Mouse (Mus musculus) olfactory bulb, adult 2 months (tissue): ENCODE measurements at regions not wholly inside any gene's neighbourhood (a gene's known extent, or its start where the extent isn't known, plus 50 kb on each side); places are given as distances from the start of the nearest gene placed in this dataset.

Source experiments
- H3K27ac ChIP-seq: fragments of 200-500 bp; 2 replicates; pipeline ENCODE4 v1.5.1; 2012; ENCODE audit warnings: low read depth, low read length; ENCODE audit not compliant: insufficient read depth
- H3K4me1 ChIP-seq: fragments of 200-500 bp; 2 replicates; pipeline ENCODE4 v1.6.1; 2012; ENCODE audit warnings: low read length; ENCODE audit not compliant: control insufficient read depth, insufficient read depth
- H3K4me3 ChIP-seq: fragments of 200-500 bp; 2 replicates; pipeline ENCODE4 v1.5.1; 2012; ENCODE audit warnings: mild to moderate bottlenecking, low read depth, low read length, moderate library complexity; ENCODE audit not compliant: insufficient read depth
- CTCF ChIP-seq: fragments of 200-500 bp; IDR thresholded peaks from 2 replicates; pipeline ENCODE4 v1.5.1; 2012; ENCODE audit warnings: low read depth, mild to moderate bottlenecking, low read length, moderate library complexity; ENCODE audit not compliant: insufficient read depth
- POLR2A ChIP-seq: fragments of 200-500 bp; IDR thresholded peaks from 2 replicates; pipeline ENCODE4 v1.6.1; 2012; ENCODE audit warnings: mild to moderate bottlenecking, low read depth, low read length, moderate library complexity; ENCODE audit not compliant: insufficient read depth
- WGBS: fragments of 180-500 bp; shearing (Covaris S2); methylation state at CpG from one replicate; pipeline ENCODE4 v1.1.7; 2018; 5-methylcytosine and 5-hydroxymethylcytosine counted together

GRCm38 (mm10) chr13:72816856-72817255 lies 188.2 kb downstream of the Irx2 start:
- TF ChIP-seq CTCF (no peak), POLR2A (no peak)
- Histone ChIP-seq H3K27ac (no peak overlapping the region), H3K4me3 (no peak overlapping the region), H3K4me1 (no peaks in the 10 kb centered on the region)
- WGBS = 35% methylated on average over 8 of the region's 8 CpGs

- WGBS = 53% methylated on average over 2 of the region's 2 CpGs
- Histone ChIP-seq H3K4me3 (no peak overlapping the region), H3K4me1 (no peaks in the 10 kb centered on the region), H3K27ac (no peak overlapping the region)
- TF ChIP-seq CTCF (no peak), POLR2A (no peak)
Measured at GRCm38 (mm10) chr13:72817521-72817920, 188.9 kb downstream of the Irx2 start.

DNA sequence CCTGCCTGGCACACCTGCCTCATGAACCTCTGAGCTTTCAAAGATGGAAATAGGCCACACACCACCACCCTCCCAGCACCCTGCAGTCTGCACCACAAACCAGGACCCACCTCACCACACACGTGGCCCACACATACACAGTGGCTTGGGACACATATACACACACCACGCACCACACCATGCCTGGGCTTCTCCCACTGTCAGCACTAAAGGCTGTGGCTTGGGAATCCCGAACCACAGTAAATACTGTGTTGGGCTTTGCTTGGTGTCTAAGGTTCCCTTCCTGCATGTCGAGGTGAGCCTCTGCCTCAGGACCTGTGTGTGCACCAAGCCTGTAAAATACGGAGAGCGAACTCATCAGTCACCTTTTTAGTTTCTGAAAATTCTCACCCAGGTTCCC lies 189.3 kb downstream of the Irx2 start:
- Histone ChIP-seq H3K27ac (no peak overlapping the region), H3K4me1 (no peaks in the 10 kb centered on the region), H3K4me3 (no peak overlapping the region)
- TF ChIP-seq POLR2A (no peak), CTCF (no peak)
- 36% methylated on average over 6 of the region's 6 CpGs for WGBS

DNA sequence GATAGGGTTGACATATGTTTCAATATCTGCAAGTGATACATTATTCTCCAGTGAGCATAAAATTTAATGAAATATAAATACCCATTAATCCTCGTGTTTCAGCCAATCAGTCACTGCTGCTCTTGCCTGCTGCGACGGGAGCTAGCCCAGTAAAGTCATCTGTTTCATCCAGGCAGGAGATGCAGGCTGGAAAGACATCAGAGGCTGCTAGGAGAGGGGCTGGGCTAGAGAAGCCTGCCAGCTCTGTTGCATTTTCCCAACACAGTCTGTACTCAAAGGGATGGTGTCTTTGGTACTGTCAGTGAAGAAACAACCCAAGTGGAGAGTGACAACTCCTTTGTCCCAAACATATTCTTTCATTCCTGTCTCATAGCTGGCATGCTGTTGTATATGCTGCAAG lies 198.0 kb downstream of the Irx2 start:
- 55% methylated on average over 3 of the region's 3 CpGs for WGBS
- Histone ChIP-seq H3K4me1 (no peaks in the 10 kb centered on the region), H3K4me3 (no peak overlapping the region), H3K27ac (no peak overlapping the region)
- TF ChIP-seq POLR2A (no peak), CTCF (no peak)

DNA sequence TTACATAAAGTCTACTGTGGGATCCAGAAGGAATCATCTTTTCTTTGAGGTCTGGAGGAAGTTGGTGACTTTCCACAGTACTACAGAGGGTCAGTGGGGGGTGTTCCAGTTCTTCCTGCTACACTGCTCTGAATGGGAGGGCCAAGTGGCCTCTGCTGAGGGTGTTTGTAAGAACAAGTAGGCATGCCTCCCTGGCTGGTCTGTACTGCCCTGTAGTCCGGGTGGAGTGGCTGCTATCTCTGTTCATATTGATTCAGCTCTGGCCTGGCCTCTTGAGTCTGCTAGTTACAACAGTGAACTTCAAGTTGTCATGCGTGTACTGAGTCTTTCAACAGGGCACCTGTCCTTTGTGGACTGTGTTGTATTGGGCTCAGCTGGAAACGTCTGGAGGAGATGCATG lies 200.7 kb downstream of the Irx2 start:
- Histone ChIP-seq H3K27ac (no peak overlapping the region), H3K4me1 (no peaks in the 10 kb centered on the region), H3K4me3 (no peak overlapping the region)
- 80% methylated on average over 3 of the region's 3 CpGs for WGBS
- TF ChIP-seq CTCF (no peak), POLR2A (no peak)

DNA sequence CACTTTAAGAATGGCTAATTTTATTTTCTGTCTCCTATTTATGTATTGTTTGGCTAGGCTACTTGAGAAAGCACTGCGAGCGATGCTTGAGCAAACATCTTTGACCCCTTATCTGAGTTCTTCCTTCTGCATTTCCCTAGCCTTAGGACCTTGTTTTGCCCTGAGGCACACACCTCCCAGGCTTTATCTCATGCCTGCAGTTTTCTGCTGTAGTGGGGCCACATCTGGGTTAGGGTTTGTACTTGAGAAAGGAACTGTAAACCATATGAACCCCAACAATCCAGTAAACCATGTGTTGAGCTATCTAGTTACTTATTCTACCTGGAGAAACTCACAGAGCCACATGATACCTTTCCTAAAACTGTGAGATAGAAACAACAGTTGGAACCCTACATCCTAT lies 204.7 kb downstream of the Irx2 start:
- 92% methylated on average over 2 of the region's 2 CpGs for WGBS
- H3K4me1 ChIP-seq = no peaks in the 10 kb centered on the region
- no peak for TF ChIP-seq CTCF
- no peak for TF ChIP-seq POLR2A
- no peak overlapping the region for H3K27ac ChIP-seq
- no peak overlapping the region for H3K4me3 ChIP-seq

DNA sequence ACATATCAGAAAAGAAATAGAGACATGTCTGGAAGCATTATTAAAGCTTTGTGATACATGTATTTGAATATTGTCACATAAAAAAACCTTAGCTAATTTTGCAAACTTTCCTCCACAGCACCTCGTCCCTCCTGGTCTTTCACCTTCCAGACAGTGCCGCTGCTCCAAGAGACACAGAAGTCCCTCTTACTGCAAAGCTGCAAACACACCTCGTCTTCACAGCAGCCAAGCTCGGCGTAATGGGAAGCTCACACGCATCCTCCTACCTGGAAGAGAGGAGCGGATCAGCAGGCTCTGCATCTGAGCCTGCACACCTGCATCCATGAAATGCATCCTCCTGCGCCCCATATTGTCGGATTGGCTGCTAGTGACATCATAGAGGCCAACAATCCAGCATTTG lies 208.4 kb downstream of the Irx2 start:
- no peak for TF ChIP-seq CTCF
- no peak overlapping the region for H3K4me3 ChIP-seq
- no peaks in the 10 kb centered on the region for H3K4me1 ChIP-seq
- no peak overlapping the region for H3K27ac ChIP-seq
- 69% methylated on average over 9 of the region's 9 CpGs for WGBS

DNA sequence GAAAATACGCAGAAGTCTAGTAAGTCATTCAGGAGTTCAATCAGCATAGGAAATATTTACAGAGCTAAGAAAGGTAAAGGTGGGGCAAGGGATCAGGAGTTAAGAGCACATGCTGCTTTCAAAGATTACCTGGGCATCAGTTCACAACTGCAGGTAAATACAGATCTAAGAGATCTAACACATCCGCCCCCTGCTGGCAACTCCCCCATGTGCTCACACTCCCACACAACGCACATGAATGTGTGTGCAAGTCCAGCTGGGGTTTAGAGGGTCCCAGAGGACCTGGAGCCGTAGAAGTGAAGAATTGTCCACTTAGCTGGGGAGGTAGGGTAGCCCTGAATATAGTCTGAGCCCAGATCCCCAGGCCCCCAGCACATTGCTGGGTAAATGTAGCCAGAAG lies 219.5 kb downstream of the Irx2 start:
- no peak overlapping the region for H3K4me3 ChIP-seq
- H3K4me1 ChIP-seq = no peaks in the 10 kb centered on the region
- no peak for TF ChIP-seq CTCF
- TF ChIP-seq POLR2A = no peak
- WGBS = 72% methylated on average over 4 of the region's 4 CpGs
- no peak overlapping the region for H3K27ac ChIP-seq

DNA sequence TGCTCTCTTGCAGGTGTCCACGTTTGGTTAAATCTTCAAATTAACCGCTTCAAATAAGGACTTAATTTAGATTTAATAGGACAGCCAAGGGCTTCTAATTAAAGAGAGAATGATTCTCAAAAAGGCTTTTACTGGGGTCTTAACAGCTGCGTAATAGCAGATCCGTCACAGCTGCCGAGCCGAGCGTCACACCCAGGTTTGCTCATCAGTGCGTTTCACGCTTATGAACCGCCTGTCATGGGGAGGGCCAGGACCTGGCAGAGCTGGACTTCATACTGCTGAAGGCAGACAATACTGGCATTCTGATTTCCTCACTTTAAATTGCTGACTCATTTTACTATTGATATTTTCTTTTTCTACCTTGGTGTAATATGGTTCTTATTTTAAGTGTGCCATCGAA lies 221.2 kb downstream of the Irx2 start:
- no peak for TF ChIP-seq POLR2A
- Histone ChIP-seq H3K4me3 (no peak overlapping the region), H3K27ac (no peak overlapping the region), H3K4me1 (no peaks in the 10 kb centered on the region)
- 64% methylated on average over 11 of the region's 11 CpGs for WGBS

DNA sequence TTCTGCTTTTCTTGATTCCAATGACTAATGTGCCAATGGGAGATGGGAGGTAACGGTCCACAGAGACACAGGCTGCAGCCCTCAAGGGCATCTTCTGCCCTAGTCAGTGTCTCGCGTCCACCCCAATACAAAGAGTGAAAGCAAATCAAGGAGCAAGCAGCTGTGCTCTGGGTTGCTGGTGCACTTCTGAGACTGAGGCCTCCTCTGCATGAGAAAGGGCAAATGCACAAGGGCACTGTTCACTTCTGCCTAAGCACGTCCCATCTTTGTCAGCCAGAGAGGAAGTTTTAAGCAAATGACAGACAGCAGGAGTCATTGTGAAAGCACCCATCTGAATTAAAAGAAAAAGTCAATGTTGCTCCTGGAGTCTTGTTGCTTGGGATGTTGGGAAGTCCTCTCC lies 224.3 kb downstream of the Irx2 start:
- WGBS = 77% methylated on average over 4 of the region's 4 CpGs
- no peaks in the 10 kb centered on the region for H3K4me1 ChIP-seq
- TF ChIP-seq CTCF = no peak
- TF ChIP-seq POLR2A = no peak
- H3K4me3 ChIP-seq = no peak overlapping the region
- no peak overlapping the region for H3K27ac ChIP-seq
